Mouse (Mus musculus) liver, embryonic 16.5 days (tissue): ENCODE measurements around the gene Srsf12. TPM values are rescaled to one million over a fixed set of nuclear protein-coding genes. Genes with fewer than 3 reads are reported as not detected.

ENCODE experiments used
- ATAC-seq: fragments of 200-750 bp; cut with Nextera tagmentation; 2 replicates; pipeline ENCODE4 v1.8.0; 2017; ENCODE audit warnings: low read depth, mild to moderate bottlenecking, moderate number of reproducible peaks, moderate library complexity
- H3K27ac ChIP-seq: fragments of 300-500 bp; sonication (generic); 2 replicates; pipeline ENCODE4 v1.5.1; 2014; ENCODE audit warnings: mild to moderate bottlenecking, low read length
- H3K27me3 ChIP-seq: fragments of 300-500 bp; sonication (generic); 2 replicates; pipeline ENCODE4 v1.6.1; 2014; ENCODE audit warnings: low read depth, low read length, mixed read lengths; ENCODE audit not compliant: control insufficient read depth, insufficient read depth
- H3K36me3 ChIP-seq: fragments of 300-500 bp; sonication (generic); 2 replicates; pipeline ENCODE4 v1.6.1; 2014; ENCODE audit warnings: mild to moderate bottlenecking; ENCODE audit not compliant: control insufficient read depth, insufficient read depth
- H3K4me1 ChIP-seq: fragments of 300-500 bp; sonication (generic); 2 replicates; pipeline ENCODE4 v1.6.1; 2014; ENCODE audit warnings: low read depth, low read length, mixed read lengths; ENCODE audit not compliant: control insufficient read depth
- H3K4me2 ChIP-seq: fragments of 300-500 bp; sonication (generic); 2 replicates; pipeline ENCODE4 v1.6.1; 2014; ENCODE audit warnings: low read depth, low read length, mixed read lengths
- H3K4me3 ChIP-seq: fragments of 300-500 bp; sonication (generic); 2 replicates; pipeline ENCODE4 v1.5.1; 2014; ENCODE audit warnings: low read depth, mild to moderate bottlenecking, low read length
- H3K9ac ChIP-seq: fragments of 300-500 bp; sonication (generic); 2 replicates; pipeline ENCODE4 v1.6.1; 2014; ENCODE audit warnings: low read depth, low read length
- H3K9me3 ChIP-seq: fragments of 300-500 bp; sonication (generic); replicated peaks from 2 replicates; pipeline ENCODE4 v1.6.1; 2016; ENCODE audit warnings: low read length; ENCODE audit not compliant: control insufficient read depth
- WGBS: fragments of 180-500 bp; shearing (Covaris S2); extraction: QIAGEN DNeasy Blood & Tissue Kit; methylation state at CpG from one replicate; pipeline ENCODE4 v1.1.7; 2014; ENCODE audit not compliant: insufficient replicate concordance; 5-methylcytosine and 5-hydroxymethylcytosine counted together
- polyA plus RNA-seq: library from polyadenylated mRNA; unstranded; fragments of >200 nt; fragmentation: Nextera tagmentation; extraction: Ambion mirVana; gene quantifications from 2 replicates; pipeline ENCODE4 v1.2.1, GENCODE M21; 2015

Srsf12 gene
- polyA plus RNA-seq, 1 experiment from 2014 or later: 0.07 TPM

GRCm38 (mm10) chr4:33247479-33248053 lies 38.8 kb downstream of the Srsf12 start:
- under 1% methylated on average over 59 of the region's 60 CpGs for WGBS
- Histone ChIP-seq H3K4me3 (peak overlapping the region; percentile 92), H3K9me3 (no peaks in the 10 kb centered on the region), H3K27ac (peak overlapping the region; percentile 100), H3K27me3 (no peaks in the 10 kb centered on the region), H3K4me2 (peak overlapping the region; percentile 81), H3K36me3 (peaks cover 22% of the 10 kb centered on the region), H3K4me1 (peaks cover 24% of the 10 kb centered on the region), H3K9ac (peak overlapping the region; percentile 99)
- peak; percentile 85 for ATAC-seq

GRCm38 (mm10) chr4:33248062-33248889 lies 39.5 kb downstream of the Srsf12 start:
- peak overlapping the region; percentile 92 for H3K4me3 ChIP-seq
- H3K27me3 ChIP-seq: no peaks in the 10 kb centered on the region
- ATAC-seq: peak; percentile 83
- under 1% methylated on average over 78 of the region's 88 CpGs for WGBS
- no peaks in the 10 kb centered on the region for H3K9me3 ChIP-seq
- H3K9ac ChIP-seq: peak overlapping the region; percentile 99
- H3K27ac ChIP-seq: peak overlapping the region; percentile 100
- peaks cover 17% of the 10 kb centered on the region for H3K4me1 ChIP-seq
- peak overlapping the region; percentile 84 for H3K4me2 ChIP-seq
- peaks cover 22% of the 10 kb centered on the region for H3K36me3 ChIP-seq

- H3K36me3 ChIP-seq: peaks cover 20% of the 10 kb centered on the region
- no peaks in the 10 kb centered on the region for H3K9me3 ChIP-seq
- WGBS: under 1% methylated on average over 4 of the region's 4 CpGs
- H3K4me1 ChIP-seq: peaks cover 15% of the 10 kb centered on the region
- H3K27me3 ChIP-seq: no peaks in the 10 kb centered on the region
- H3K27ac ChIP-seq: peak overlapping the region; percentile 100
- H3K4me3 ChIP-seq: peak overlapping the region; percentile 92
- H3K9ac ChIP-seq: peak overlapping the region; percentile 75
- H3K4me2 ChIP-seq: peak overlapping the region; percentile 84
- no peak for ATAC-seq
Measured at GRCm38 (mm10) chr4:33248915-33249314, 40.1 kb downstream of the Srsf12 start.

- peaks cover 13% of the 10 kb centered on the region for H3K36me3 ChIP-seq
- ATAC-seq: no peak
- H3K4me1 ChIP-seq: peaks cover 15% of the 10 kb centered on the region
- no peaks in the 10 kb centered on the region for H3K9me3 ChIP-seq
- WGBS: 84% methylated on average over 1 of the region's 1 CpGs
- H3K4me3 ChIP-seq: no peak overlapping the region
- H3K27ac ChIP-seq: no peak overlapping the region
- H3K9ac ChIP-seq: no peak overlapping the region
- no peaks in the 10 kb centered on the region for H3K27me3 ChIP-seq
- H3K4me2 ChIP-seq: no peak overlapping the region
Measured at GRCm38 (mm10) chr4:33249716-33250230, 41.0 kb downstream of the Srsf12 start.

GRCm38 (mm10) chr4:33250867-33251266 lies 42.1 kb downstream of the Srsf12 start:
- H3K27ac ChIP-seq: no peak overlapping the region
- peaks cover 4% of the 10 kb centered on the region for H3K36me3 ChIP-seq
- no peak overlapping the region for H3K4me2 ChIP-seq
- H3K27me3 ChIP-seq: no peaks in the 10 kb centered on the region
- no peak overlapping the region for H3K4me3 ChIP-seq
- no peak for ATAC-seq
- no peak overlapping the region for H3K9ac ChIP-seq
- 51% methylated on average over 2 of the region's 2 CpGs for WGBS
- H3K4me1 ChIP-seq: peaks cover 12% of the 10 kb centered on the region
- H3K9me3 ChIP-seq: no peaks in the 10 kb centered on the region

- Histone ChIP-seq H3K4me2 (no peak overlapping the region), H3K36me3 (no peaks in the 10 kb centered on the region), H3K9me3 (no peaks in the 10 kb centered on the region), H3K27ac (no peak overlapping the region), H3K4me1 (no peaks in the 10 kb centered on the region; the same call in 1 of the 2 replicates), H3K27me3 (no peaks in the 10 kb centered on the region), H3K4me3 (no peak overlapping the region), H3K9ac (no peak overlapping the region)
- WGBS: 70% methylated on average over 4 of the region's 4 CpGs
- ATAC-seq: no peak
Measured at GRCm38 (mm10) chr4:33254706-33255105, 45.9 kb downstream of the Srsf12 start.

- Histone ChIP-seq H3K4me3 (no peak overlapping the region), H3K9ac (no peak overlapping the region), H3K36me3 (no peaks in the 10 kb centered on the region), H3K27me3 (no peaks in the 10 kb centered on the region), H3K27ac (peak overlapping the region; percentile 61), H3K4me1 (no peaks in the 10 kb centered on the region; the same call in 1 of the 2 replicates), H3K4me2 (no peak overlapping the region), H3K9me3 (no peaks in the 10 kb centered on the region)
- peak; percentile 65 for ATAC-seq
- 51% methylated on average over 11 of the region's 11 CpGs for WGBS
Measured at GRCm38 (mm10) chr4:33257263-33257964, 48.6 kb downstream of the Srsf12 start.

GRCm38 (mm10) chr4:33260311-33260710 lies 51.5 kb downstream of the Srsf12 start:
- Histone ChIP-seq H3K4me3 (no peak overlapping the region), H3K9ac (no peak overlapping the region), H3K27ac (no peak overlapping the region), H3K27me3 (no peaks in the 10 kb centered on the region), H3K9me3 (no peaks in the 10 kb centered on the region), H3K4me2 (no peak overlapping the region), H3K4me1 (no peaks in the 10 kb centered on the region; the same call in 1 of the 2 replicates), H3K36me3 (no peaks in the 10 kb centered on the region)
- no peak for ATAC-seq
